Mouse (Mus musculus): Measurements from ENCODE around the gene Teddm2. TPM values are rescaled to one million over a fixed set of nuclear protein-coding genes. Genes with fewer than 3 reads are reported as not detected.

Gene Teddm2
- polyA plus RNA-seq, 1 experiment = 4.6 TPM

- TF ChIP-seq POLR2A (IDR thresholded peaks at IDR 0.05; ENCODE audit: extremely low read depth, insufficient read depth, low read length) = no peak
- no peak for TF ChIP-seq CTCF (IDR thresholded peaks at IDR 0.05; ENCODE audit: extremely low read depth, insufficient read depth, low read length)
- Histone ChIP-seq H3K4me1 (ENCODE audit: control insufficient read depth, insufficient read depth, low read length) (no peaks in the 10 kb centered on the region), H3K4me3 (ENCODE audit: insufficient read depth, low read length) (no peak overlapping the region), H3K27ac (ENCODE audit: insufficient read depth, low read length) (no peak overlapping the region)
These were observed 24.7 kb upstream of the Teddm2 start for GRCm38 (mm10) chr1:153924395-153925385.

DNA sequence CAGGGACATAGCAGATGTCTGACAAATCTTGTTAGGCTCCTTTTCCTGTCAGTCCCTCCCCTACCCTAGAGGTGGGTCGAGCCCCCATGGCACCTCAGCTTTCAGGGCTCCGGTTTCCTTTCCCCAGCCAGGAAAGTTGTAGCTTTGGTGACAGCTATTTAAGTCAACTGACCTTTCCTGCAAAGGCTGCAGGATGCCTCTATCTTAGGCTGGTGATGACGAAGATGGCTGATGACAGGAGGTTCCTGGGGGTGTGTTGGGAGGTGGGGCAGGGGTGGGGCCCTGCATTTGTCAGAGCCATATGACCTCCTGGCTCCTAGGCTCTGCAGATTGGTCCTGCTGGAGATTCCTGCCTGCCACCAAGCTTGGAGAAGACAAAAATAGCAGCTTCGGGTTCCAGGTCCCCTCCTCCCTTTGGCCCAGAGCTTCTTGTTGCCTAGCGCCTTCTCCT, 22.6 kb upstream of the Teddm2 start:
- TF ChIP-seq CTCF (IDR thresholded peaks at IDR 0.05; ENCODE audit: extremely low read depth, insufficient read depth, low read length) = no peak
- no peak for TF ChIP-seq POLR2A (IDR thresholded peaks at IDR 0.05; ENCODE audit: extremely low read depth, insufficient read depth, low read length)
- H3K27ac ChIP-seq (ENCODE audit: insufficient read depth, low read length) = no peak overlapping the region
- no peak overlapping the region for H3K4me3 ChIP-seq (ENCODE audit: insufficient read depth, low read length)
- H3K4me1 ChIP-seq (ENCODE audit: control insufficient read depth, insufficient read depth, low read length) = no peaks in the 10 kb centered on the region; the same call in none of the 2 replicates

DNA sequence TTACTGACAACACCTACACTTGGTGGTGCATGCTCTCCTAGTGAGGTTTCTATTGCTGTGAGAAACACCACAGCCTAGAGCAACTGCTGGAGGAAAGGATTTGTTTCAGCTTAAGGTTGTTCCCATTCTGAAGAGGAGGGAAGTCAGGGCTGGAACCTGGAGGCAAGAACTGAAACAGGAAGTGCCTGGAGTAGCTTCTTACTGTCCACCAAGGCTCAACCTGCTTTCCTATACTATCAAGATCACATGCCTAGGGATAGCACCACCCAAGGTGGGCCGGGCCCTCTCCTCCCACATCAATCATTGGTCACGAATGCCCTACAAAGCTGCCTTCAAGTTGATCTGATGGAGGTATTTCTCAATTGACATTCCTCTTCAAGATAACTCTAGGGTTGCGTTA, 21.6 kb upstream of the Teddm2 start:
- Histone ChIP-seq H3K4me1 (ENCODE audit: control insufficient read depth, insufficient read depth, low read length) (no peaks in the 10 kb centered on the region; the same call in none of the 2 replicates), H3K4me3 (ENCODE audit: insufficient read depth, low read length) (no peak overlapping the region), H3K27ac (ENCODE audit: insufficient read depth, low read length) (no peak overlapping the region)
- TF ChIP-seq POLR2A (IDR thresholded peaks at IDR 0.05; ENCODE audit: extremely low read depth, insufficient read depth, low read length) (no peak), CTCF (IDR thresholded peaks at IDR 0.05; ENCODE audit: extremely low read depth, insufficient read depth, low read length) (no peak)

- H3K27ac ChIP-seq (ENCODE audit: insufficient read depth, low read length) = no peak overlapping the region
- no peak overlapping the region for H3K4me3 ChIP-seq (ENCODE audit: insufficient read depth, low read length)
- TF ChIP-seq CTCF (IDR thresholded peaks at IDR 0.05; ENCODE audit: extremely low read depth, insufficient read depth, low read length) = no peak
- TF ChIP-seq POLR2A (IDR thresholded peaks at IDR 0.05; ENCODE audit: extremely low read depth, insufficient read depth, low read length) = no peak
- no peaks in the 10 kb centered on the region; the same call in none of the 2 replicates for H3K4me1 ChIP-seq (ENCODE audit: control insufficient read depth, insufficient read depth, low read length)
These were observed 18.6 kb upstream of the Teddm2 start for GRCm38 (mm10) chr1:153918521-153919206.

DNA sequence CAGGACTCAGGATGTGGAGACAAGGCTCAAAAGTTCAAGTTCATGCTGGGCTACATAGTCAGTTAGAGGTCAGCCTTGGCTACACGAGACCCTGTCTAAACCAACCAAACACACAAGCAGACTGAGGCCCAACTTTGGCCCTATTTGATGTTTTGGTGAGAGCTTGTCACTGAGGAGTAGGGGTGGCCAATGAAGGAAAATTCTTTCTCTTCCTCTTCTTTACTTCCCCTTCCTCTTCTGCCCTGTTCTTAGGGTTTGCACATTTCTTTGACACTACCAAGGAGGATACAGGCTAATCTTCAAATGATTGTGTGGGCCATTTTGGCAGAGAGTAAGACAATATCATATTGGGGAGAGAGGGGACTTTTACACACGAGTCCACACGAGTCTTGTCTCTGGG, 13.8 kb upstream of the Teddm2 start:
- Histone ChIP-seq H3K27ac (ENCODE audit: insufficient read depth, low read length) (no peak overlapping the region), H3K4me3 (ENCODE audit: insufficient read depth, low read length) (no peak overlapping the region), H3K4me1 (ENCODE audit: control insufficient read depth, insufficient read depth, low read length) (no peaks in the 10 kb centered on the region; the same call in none of the 2 replicates)
- TF ChIP-seq CTCF (IDR thresholded peaks at IDR 0.05; ENCODE audit: extremely low read depth, insufficient read depth, low read length) (no peak), POLR2A (IDR thresholded peaks at IDR 0.05; ENCODE audit: extremely low read depth, insufficient read depth, low read length) (no peak)

- Histone ChIP-seq H3K4me1 (ENCODE audit: control insufficient read depth, insufficient read depth, low read length) (no peaks in the 10 kb centered on the region; the same call in 1 of the 2 replicates), H3K27ac (ENCODE audit: insufficient read depth, low read length) (no peak overlapping the region)
- no peak for TF ChIP-seq POLR2A (IDR thresholded peaks at IDR 0.05; ENCODE audit: extremely low read depth, insufficient read depth, low read length)
- TF ChIP-seq CTCF (IDR thresholded peaks at IDR 0.05; ENCODE audit: extremely low read depth, insufficient read depth, low read length) = no peak
These were observed 11.3 kb upstream of the Teddm2 start for GRCm38 (mm10) chr1:153911276-153911795.

GRCm38 (mm10) chr1:153910423-153910822, 10.4 kb upstream of the Teddm2 start:
- no peaks in the 10 kb centered on the region; the same call in 1 of the 2 replicates for H3K4me1 ChIP-seq (ENCODE audit: control insufficient read depth, insufficient read depth, low read length)
- TF ChIP-seq CTCF (IDR thresholded peaks at IDR 0.05; ENCODE audit: extremely low read depth, insufficient read depth, low read length) = no peak
- no peak; the same call in 1 of the 2 replicates for TF ChIP-seq POLR2A (IDR thresholded peaks at IDR 0.05; ENCODE audit: extremely low read depth, insufficient read depth, low read length)
- peak overlapping the region; percentile 10; the same call in 1 of the 2 replicates for H3K27ac ChIP-seq (ENCODE audit: insufficient read depth, low read length)
- H3K4me3 ChIP-seq (ENCODE audit: insufficient read depth, low read length) = no peak overlapping the region

More at GRCm38 (mm10) chr1:153911276-153911795, 11.3 kb upstream of the Teddm2 start:
- no peak overlapping the region for H3K4me3 ChIP-seq (ENCODE audit: insufficient read depth, low read length)

DNA sequence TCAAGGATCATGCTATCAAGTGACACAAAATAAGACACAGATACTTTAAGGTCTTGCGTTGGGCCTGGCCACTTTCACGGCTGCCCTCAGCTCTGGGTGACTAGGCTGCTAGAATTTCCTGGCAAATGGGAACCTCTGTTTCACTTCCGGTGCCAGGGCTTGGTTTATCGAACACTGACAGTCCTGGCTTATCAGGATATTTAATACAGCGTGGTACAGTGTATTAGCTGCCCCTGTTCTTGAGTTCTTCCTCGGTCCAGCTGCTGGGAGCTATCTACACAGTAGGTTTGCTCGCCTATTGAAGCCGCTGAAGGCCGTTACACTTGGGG, 9.9 kb upstream of the Teddm2 start:
- no peak overlapping the region for H3K4me3 ChIP-seq (ENCODE audit: insufficient read depth, low read length)
- no peaks in the 10 kb centered on the region; the same call in 1 of the 2 replicates for H3K4me1 ChIP-seq (ENCODE audit: control insufficient read depth, insufficient read depth, low read length)
- TF ChIP-seq CTCF (IDR thresholded peaks at IDR 0.05; ENCODE audit: extremely low read depth, insufficient read depth, low read length) (no peak), POLR2A (IDR thresholded peaks at IDR 0.05; ENCODE audit: extremely low read depth, insufficient read depth, low read length) (0 out of 2 replicates have a peak, but pooled peaks have one; percentile 19)
- 0 out of 2 replicates have a peak overlapping the region, but pooled peaks have one; percentile 17 for H3K27ac ChIP-seq (ENCODE audit: insufficient read depth, low read length)

Measured in cortical plate, adult 2 months (tissue).